Mouse (Mus musculus) spleen, adult 2 months (tissue): ENCODE measurements around the gene B3galt4. TPM values are rescaled to one million over a fixed set of nuclear protein-coding genes. Genes with fewer than 3 reads are reported as not detected.

Experiments used
- DNase-seq, 2 experiments: peaks; one replicate each; pipeline versions ENCODE4 v3.0.0 to v3.0.0-alpha.2; 2012 to 2021; ENCODE audit warnings: low spot score in 2 of 2, low read depth in 1 of 2
- H3K27ac ChIP-seq: fragments of 200-500 bp; 2 replicates; pipeline ENCODE4 v1.5.1; 2012; ENCODE audit warnings: low read length, inconsistent platforms; ENCODE audit not compliant: insufficient read depth
- H3K27me3 ChIP-seq: fragments of 200-500 bp; 2 replicates; pipeline ENCODE4 v1.6.1; 2012; ENCODE audit warnings: mild to moderate bottlenecking, moderate library complexity, low read length, inconsistent platforms; ENCODE audit not compliant: control insufficient read depth, insufficient read depth
- H3K36me3 ChIP-seq: fragments of 200-500 bp; 2 replicates; pipeline ENCODE4 v1.6.1; 2012; ENCODE audit warnings: mild to moderate bottlenecking, low read length, inconsistent platforms; ENCODE audit not compliant: control insufficient read depth, insufficient read depth
- H3K4me1 ChIP-seq: fragments of 200-500 bp; 2 replicates; pipeline ENCODE4 v1.6.1; 2011; ENCODE audit warnings: inconsistent platforms; ENCODE audit not compliant: control insufficient read depth, insufficient read depth, insufficient read length
- H3K4me3 ChIP-seq: fragments of 200-500 bp; 2 replicates; pipeline ENCODE4 v1.5.1; 2011; ENCODE audit warnings: mild to moderate bottlenecking, inconsistent platforms; ENCODE audit not compliant: insufficient read depth, insufficient read length; ENCODE audit errors: extremely low read depth
- CTCF ChIP-seq: fragments of 200-500 bp; IDR thresholded peaks from 2 replicates; pipeline ENCODE4 v1.5.1; 2011; ENCODE audit warnings: mild to moderate bottlenecking, inconsistent platforms; ENCODE audit not compliant: insufficient read depth, insufficient read length, insufficient replicate concordance; ENCODE audit errors: extremely low read depth
- POLR2A ChIP-seq: fragments of 200-500 bp; IDR thresholded peaks from 2 replicates; pipeline ENCODE4 v1.6.1; 2011; ENCODE audit warnings: low read depth, low read length, inconsistent platforms
- WGBS: fragments of 180-500 bp; shearing (Covaris S2); methylation state at CpG from one replicate; pipeline ENCODE4 v1.1.7; 2018; 5-methylcytosine and 5-hydroxymethylcytosine counted together
- polyA plus RNA-seq: library from polyadenylated mRNA; depleted of rRNA; stranded (reverse); fragments of >200 nt; gene quantifications from 2 replicates; pipeline ENCODE4 v1.2.3, GENCODE M21; 2012

Gene B3galt4
- polyA plus RNA-seq, 1 experiment: 18.9 TPM

DNA sequence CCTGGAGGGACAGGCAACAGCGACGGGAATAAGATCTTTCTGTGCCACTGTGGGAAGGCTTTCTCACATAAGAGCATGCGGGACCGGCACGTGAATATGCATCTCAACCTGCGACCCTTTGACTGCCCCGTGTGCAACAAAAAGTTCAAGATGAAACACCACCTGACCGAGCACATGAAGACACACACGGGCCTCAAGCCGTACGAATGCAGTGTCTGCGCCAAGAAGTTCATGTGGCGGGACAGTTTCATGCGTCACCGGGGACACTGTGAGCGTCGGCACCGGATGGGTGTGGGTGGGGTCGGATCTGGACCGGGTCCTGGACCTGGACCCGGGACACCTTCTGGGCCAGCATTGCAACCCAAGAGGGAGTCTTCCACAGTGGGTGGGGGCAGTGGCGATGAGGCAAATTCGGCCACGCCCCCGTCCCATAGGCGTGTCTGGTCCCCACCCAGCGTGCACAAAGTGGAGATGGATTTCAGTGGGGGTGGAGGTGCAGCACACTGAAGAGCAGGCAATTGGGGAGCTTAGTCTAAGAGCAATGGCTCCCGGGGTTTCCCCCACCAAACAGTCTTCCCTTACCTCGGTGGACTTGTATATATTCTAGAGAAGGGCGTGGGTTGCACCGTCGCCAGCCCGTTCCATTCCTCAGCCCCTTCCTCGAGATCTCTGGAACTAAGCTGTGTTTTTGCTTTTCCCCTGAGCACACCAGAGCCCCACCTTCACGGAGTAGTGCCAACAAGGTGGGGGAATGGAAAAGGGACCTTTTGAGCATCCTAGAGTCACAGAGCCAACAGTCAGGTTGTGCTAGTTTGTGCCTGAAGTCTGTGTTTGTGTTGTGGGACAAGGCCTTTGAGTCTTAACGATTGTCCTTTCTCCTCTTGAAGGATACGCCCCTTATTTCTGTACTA, 32.7 kb downstream of the B3galt4 start:
- H3K4me3 ChIP-seq: peak overlapping the region; percentile 94; the same call in 1 of the 2 replicates
- DNase-seq: no peak
- H3K27me3 ChIP-seq: no peaks in the 10 kb centered on the region
- WGBS: 70% methylated on average over 37 of the region's 37 CpGs
- H3K4me1 ChIP-seq: peaks cover 17% of the 10 kb centered on the region; the same call in 1 of the 2 replicates
- H3K27ac ChIP-seq: peak overlapping the region; percentile 95
- H3K36me3 ChIP-seq: peaks cover 21% of the 10 kb centered on the region
- TF ChIP-seq POLR2A (no peak), CTCF (no peak)

DNA sequence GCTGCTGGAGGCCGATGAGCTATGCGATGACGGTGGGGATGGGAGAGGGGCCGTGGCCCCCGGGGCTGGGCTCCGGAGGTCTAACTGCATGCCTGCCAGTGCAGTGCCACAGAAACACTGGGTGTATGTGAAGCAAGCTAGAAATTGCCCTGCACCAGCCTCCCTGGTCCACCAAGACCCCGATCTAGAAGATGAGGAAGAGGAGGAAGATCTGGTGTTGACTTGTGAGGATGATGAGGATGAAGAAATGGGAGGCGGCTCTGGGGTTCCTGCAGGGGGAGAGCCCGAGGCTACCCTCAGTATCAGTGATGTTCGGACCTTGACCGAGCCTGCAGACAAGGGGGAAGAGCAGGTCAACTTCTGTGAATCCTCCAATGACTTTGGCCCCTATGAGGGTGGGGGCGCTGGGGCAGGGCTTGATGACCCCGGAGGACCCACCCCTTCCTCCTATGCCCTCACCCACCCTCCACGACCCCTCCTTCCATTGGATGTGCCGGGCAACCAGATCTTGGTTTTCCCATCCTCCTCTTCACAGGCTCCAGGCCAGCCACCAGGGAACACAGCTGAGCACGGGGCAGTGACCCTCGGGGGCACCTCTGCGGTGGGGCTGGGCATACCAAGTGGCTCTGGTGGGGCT, 33.5 kb downstream of the B3galt4 start:
- Histone ChIP-seq H3K4me1 (peaks cover 17% of the 10 kb centered on the region; the same call in 1 of the 2 replicates), H3K27me3 (no peaks in the 10 kb centered on the region), H3K36me3 (peaks cover 25% of the 10 kb centered on the region), H3K4me3 (no peak overlapping the region), H3K27ac (no peak overlapping the region)
- 95% methylated on average over 18 of the region's 18 CpGs for WGBS
- no peak for TF ChIP-seq CTCF
- no peak for TF ChIP-seq POLR2A
- DNase-seq: no peak

DNA sequence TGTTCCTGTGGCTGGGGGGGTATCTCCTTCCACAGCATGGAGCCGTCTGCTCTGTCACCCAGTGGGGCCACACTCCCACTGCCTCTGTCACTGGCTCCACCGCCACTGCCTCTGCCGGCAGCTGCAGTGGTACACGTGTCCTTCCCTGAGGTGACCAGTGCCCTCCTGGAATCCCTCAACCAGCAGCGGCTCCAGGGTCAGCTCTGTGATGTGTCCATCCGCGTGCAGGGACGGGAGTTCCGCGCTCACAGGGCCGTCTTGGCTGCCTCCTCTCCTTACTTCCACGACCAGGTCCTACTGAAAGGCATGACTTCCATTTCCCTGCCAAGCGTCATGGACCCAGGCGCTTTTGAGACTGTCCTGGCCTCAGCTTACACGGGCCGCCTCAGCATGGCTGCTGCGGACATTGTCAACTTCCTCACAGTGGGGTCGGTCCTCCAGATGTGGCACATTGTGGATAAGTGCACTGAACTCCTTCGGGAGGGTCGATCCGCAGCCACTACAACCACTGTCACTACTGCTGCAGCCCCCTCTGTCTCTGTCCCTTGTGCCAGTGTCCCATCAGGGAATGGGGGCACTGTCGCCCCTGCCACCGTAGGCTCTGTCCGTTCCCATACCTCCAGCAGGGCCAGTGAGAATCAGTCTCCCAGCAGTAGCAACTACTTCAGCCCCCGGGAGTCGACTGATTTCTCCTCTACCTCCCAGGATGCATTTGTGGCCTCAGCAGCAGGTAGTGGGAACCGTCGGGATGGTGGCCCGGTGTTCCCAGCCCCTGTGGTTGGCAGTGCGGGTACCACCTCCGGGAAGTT, 34.2 kb downstream of the B3galt4 start:
- Histone ChIP-seq H3K4me1 (peaks cover 15% of the 10 kb centered on the region; the same call in 1 of the 2 replicates), H3K27ac (no peak overlapping the region), H3K4me3 (no peak overlapping the region), H3K36me3 (peaks cover 27% of the 10 kb centered on the region), H3K27me3 (no peaks in the 10 kb centered on the region)
- DNase-seq: no peak
- no peak for TF ChIP-seq CTCF
- TF ChIP-seq POLR2A: no peak
- WGBS: 88% methylated on average over 31 of the region's 31 CpGs

DNA sequence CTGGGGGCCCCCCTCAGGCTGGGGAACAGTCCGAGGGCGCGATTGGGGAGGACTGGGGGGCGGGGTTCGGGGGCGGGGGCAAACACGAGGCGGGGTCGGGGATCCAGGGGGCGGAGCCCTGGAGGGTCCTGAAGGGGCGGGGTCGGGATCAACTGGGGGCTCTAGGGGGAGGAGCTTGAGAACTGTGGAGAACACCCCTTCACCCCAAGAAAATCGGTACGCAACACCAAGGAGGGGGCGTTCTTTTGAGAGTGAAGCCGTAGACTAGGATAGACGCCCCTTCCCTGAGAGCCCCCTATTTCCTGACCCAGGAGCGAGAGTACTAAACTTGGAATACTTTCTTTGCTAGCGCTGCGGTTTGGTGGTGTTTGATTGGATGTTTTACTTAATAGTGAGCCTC, 35.0 kb downstream of the B3galt4 start:
- peaks cover 31% of the 10 kb centered on the region for H3K36me3 ChIP-seq
- peak overlapping the region; percentile 63 for H3K4me3 ChIP-seq
- DNase-seq: no peak
- WGBS: 2% methylated on average over 10 of the region's 20 CpGs
- no peak overlapping the region for H3K27ac ChIP-seq
- no peaks in the 10 kb centered on the region for H3K27me3 ChIP-seq
- TF ChIP-seq POLR2A (no peak), CTCF (no peak)
- peaks cover 15% of the 10 kb centered on the region; the same call in 1 of the 2 replicates for H3K4me1 ChIP-seq

DNA sequence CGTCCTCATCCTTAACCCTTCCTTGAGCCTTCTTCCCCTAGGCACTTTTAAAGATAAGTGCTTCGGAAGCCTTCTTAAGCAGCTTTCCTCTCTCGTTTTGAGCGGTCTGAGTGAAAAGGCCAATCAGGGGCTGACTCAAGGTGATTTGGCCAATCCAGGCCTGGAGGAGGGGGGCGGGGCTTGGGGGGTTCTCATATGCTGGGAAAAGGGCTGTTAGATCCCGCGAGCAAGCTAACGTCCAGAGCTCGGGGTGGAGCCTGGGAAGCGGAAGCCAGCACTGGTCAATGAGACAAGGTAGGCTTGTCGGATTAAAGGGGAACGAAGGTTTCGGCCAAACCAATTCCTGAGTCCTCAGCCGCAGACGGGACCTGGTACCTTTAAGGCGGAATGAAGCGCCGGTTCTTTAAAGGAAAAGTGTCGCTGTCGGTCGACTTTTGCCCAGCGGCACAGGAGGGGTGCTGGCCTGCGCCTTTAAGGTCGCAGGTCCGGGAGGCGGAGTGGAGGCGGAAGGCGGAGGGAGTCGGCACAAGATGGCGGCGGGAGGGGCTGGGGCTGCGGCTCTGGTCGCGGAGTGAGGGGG, 35.5 kb downstream of the B3galt4 start, which contains the start of the genes Tapbp and Zbtb22:
Tapbp (plus strand) TSS at position 229 of the 580 bp plus-strand sequence.
Zbtb22 (plus strand) TSS at position 234 of the 580 bp plus-strand sequence.
- 0 out of 2 replicates have a peak, but pooled peaks have one; percentile 1 for TF ChIP-seq POLR2A
- no peak for TF ChIP-seq CTCF
- peak within 1 kb of the TSS; percentile 64 for H3K27ac ChIP-seq
- peak; percentile 94 for DNase-seq
- no peaks in the 10 kb centered on the region for H3K27me3 ChIP-seq
- peaks cover 32% of the 10 kb centered on the region for H3K36me3 ChIP-seq
- peak within 1 kb of the TSS; percentile 63 for H3K4me3 ChIP-seq
- WGBS: under 1% methylated on average over 29 of the region's 34 CpGs
- peaks cover 15% of the 10 kb centered on the region; the same call in 1 of the 2 replicates for H3K4me1 ChIP-seq

DNA sequence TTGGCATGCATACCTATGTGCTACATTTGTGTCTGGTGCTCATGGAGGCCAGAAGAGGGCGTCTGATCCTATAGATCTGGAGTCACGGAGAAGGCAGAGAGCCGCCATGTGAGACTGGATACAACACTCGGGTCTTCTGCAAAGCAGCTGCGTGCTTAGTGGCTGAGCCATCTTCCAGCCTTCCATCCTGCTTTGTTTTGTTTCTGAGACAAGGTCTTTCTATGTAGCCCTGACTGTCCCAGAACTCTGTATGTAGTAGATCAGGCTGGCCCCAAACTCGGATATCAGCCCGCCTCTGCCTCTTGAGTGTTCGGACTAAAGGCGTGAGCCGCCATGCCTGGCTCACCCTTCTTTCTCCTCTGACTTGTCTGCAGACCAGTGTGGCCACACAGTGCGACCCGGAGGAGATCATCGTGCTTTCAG, 36.3 kb downstream of the B3galt4 start:
- H3K4me3 ChIP-seq: no peak overlapping the region
- TF ChIP-seq POLR2A (no peak), CTCF (no peak)
- no peak overlapping the region for H3K27ac ChIP-seq
- no peaks in the 10 kb centered on the region for H3K27me3 ChIP-seq
- 85% methylated on average over 13 of the region's 13 CpGs for WGBS
- H3K4me1 ChIP-seq: peaks cover 15% of the 10 kb centered on the region; the same call in 1 of the 2 replicates
- peaks cover 32% of the 10 kb centered on the region for H3K36me3 ChIP-seq
- DNase-seq: no peak
